Mouse (Mus musculus): ENCODE results near the gene Cldn5. TPM values are rescaled to one million over a fixed set of nuclear protein-coding genes. Genes with fewer than 3 reads are reported as not detected.

The Cldn5 gene
- polyA plus RNA-seq, 1 experiment from 2014 or later = 400 TPM

GRCm38 (mm10) chr16:18811032-18811431 is 34.4 kb downstream of the Cldn5 start:
- no peaks in the 10 kb centered on the region for H3K9me3 ChIP-seq (ENCODE audit: low read length)
- H3K9ac ChIP-seq (replicated peaks; ENCODE audit: low read depth) = no peak overlapping the region
- H3K27ac ChIP-seq (ENCODE audit: low read length) = no peak overlapping the region
- no peak for DNase-seq (ENCODE audit: low spot score)
- H3K4me3 ChIP-seq (ENCODE audit: low read depth, low read length) = peak overlapping the region; percentile 84
- peaks cover 9% of the 10 kb centered on the region; the same call in 1 of the 2 replicates for H3K36me3 ChIP-seq (ENCODE audit: insufficient read depth, low read length)
- H3K27me3 ChIP-seq (replicated peaks; ENCODE audit: insufficient read depth, low read length) = no peaks in the 10 kb centered on the region
- WGBS = 3% methylated on average over 5 of the region's 5 CpGs
- peak overlapping the region; percentile 62 for H3K4me2 ChIP-seq (replicated peaks; ENCODE audit: low read depth, low read length)
- no peak for TF ChIP-seq CTCF (IDR thresholded peaks at IDR 0.05)
- TF ChIP-seq EP300 (IDR thresholded peaks at IDR 0.05) = no peak
- H3K4me1 ChIP-seq (ENCODE audit: insufficient read depth, low read depth, low read length) = peaks cover 3% of the 10 kb centered on the region; the same call in 1 of the 2 replicates
- ATAC-seq = no peak

- DNase-seq (ENCODE audit: low spot score) = peak; percentile 99
- Histone ChIP-seq H3K27me3 (replicated peaks; ENCODE audit: insufficient read depth, low read length) (no peaks in the 10 kb centered on the region), H3K4me3 (ENCODE audit: low read depth, low read length) (peak within 1 kb of the TSS; percentile 84), H3K9me3 (ENCODE audit: low read length) (no peaks in the 10 kb centered on the region), H3K36me3 (ENCODE audit: insufficient read depth, low read length) (peaks cover 16% of the 10 kb centered on the region; the same call in 1 of the 2 replicates), H3K4me2 (replicated peaks; ENCODE audit: low read depth, low read length) (peak within 1 kb of the TSS; percentile 62), H3K27ac (ENCODE audit: low read length) (peak within 1 kb of the TSS; percentile 89), H3K9ac (replicated peaks; ENCODE audit: low read depth) (peak within 1 kb of the TSS; percentile 93), H3K4me1 (ENCODE audit: insufficient read depth, low read depth, low read length) (peaks cover 3% of the 10 kb centered on the region; the same call in 1 of the 2 replicates)
- ATAC-seq = peak; percentile 96
- WGBS = under 1% methylated on average over 42 of the region's 42 CpGs
- TF ChIP-seq CTCF (IDR thresholded peaks at IDR 0.05) = no peak
- peak; percentile 91 for TF ChIP-seq EP300 (IDR thresholded peaks at IDR 0.05)
Measured at GRCm38 (mm10) chr16:18811468-18812384, 35.1 kb downstream of the Cldn5 start, which contains the start of the genes Ufd1 and Cdc45. Gene Ufd1 (plus strand): TSS chr16:18811779. Gene Cdc45 (minus strand): TSS chr16:18811987.

- peak overlapping the region; percentile 84 for H3K4me3 ChIP-seq (ENCODE audit: low read depth, low read length)
- peak overlapping the region; percentile 62 for H3K4me2 ChIP-seq (replicated peaks; ENCODE audit: low read depth, low read length)
- WGBS = 2% methylated on average over 31 of the region's 31 CpGs
- H3K36me3 ChIP-seq (ENCODE audit: insufficient read depth, low read length) = peaks cover 17% of the 10 kb centered on the region; the same call in 1 of the 2 replicates
- H3K27me3 ChIP-seq (replicated peaks; ENCODE audit: insufficient read depth, low read length) = no peaks in the 10 kb centered on the region
- H3K27ac ChIP-seq (ENCODE audit: low read length) = peak overlapping the region; percentile 89
- H3K9me3 ChIP-seq (ENCODE audit: low read length) = no peaks in the 10 kb centered on the region
- DNase-seq (ENCODE audit: low spot score) (no peak), ATAC-seq (peak; percentile 27)
- peak overlapping the region; percentile 93 for H3K9ac ChIP-seq (replicated peaks; ENCODE audit: low read depth)
- TF ChIP-seq EP300 (IDR thresholded peaks at IDR 0.05) = no peak
- no peak for TF ChIP-seq CTCF (IDR thresholded peaks at IDR 0.05)
- H3K4me1 ChIP-seq (ENCODE audit: insufficient read depth, low read depth, low read length) = peaks cover 3% of the 10 kb centered on the region; the same call in 1 of the 2 replicates
Measured at GRCm38 (mm10) chr16:18812385-18812910, 35.8 kb downstream of the Cldn5 start.

- ATAC-seq = no peak
- H3K4me2 ChIP-seq (replicated peaks; ENCODE audit: low read depth, low read length) = no peak overlapping the region
- H3K27ac ChIP-seq (ENCODE audit: low read length) = no peak overlapping the region
- H3K4me1 ChIP-seq (ENCODE audit: insufficient read depth, low read depth, low read length) = no peaks in the 10 kb centered on the region
- TF ChIP-seq CTCF (IDR thresholded peaks at IDR 0.05) (no peak), EP300 (IDR thresholded peaks at IDR 0.05) (no peak)
- no peak overlapping the region for H3K4me3 ChIP-seq (ENCODE audit: low read depth, low read length)
- H3K27me3 ChIP-seq (replicated peaks; ENCODE audit: insufficient read depth, low read length) = no peaks in the 10 kb centered on the region
- H3K9me3 ChIP-seq (ENCODE audit: low read length) = no peaks in the 10 kb centered on the region
- no peak for DNase-seq (ENCODE audit: low spot score)
- peaks cover 73% of the 10 kb centered on the region for H3K36me3 ChIP-seq (ENCODE audit: insufficient read depth, low read length)
- H3K9ac ChIP-seq (replicated peaks; ENCODE audit: low read depth) = no peak overlapping the region
- WGBS = 75% methylated on average over 1 of the region's 1 CpGs
Measured at GRCm38 (mm10) chr16:18822356-18822755, 45.7 kb downstream of the Cldn5 start.

- no peak for ATAC-seq
- H3K4me3 ChIP-seq (ENCODE audit: low read depth, low read length) = no peak overlapping the region
- no peaks in the 10 kb centered on the region for H3K9me3 ChIP-seq (ENCODE audit: low read length)
- no peak overlapping the region for H3K27ac ChIP-seq (ENCODE audit: low read length)
- no peaks in the 10 kb centered on the region for H3K27me3 ChIP-seq (replicated peaks; ENCODE audit: insufficient read depth, low read length)
- H3K9ac ChIP-seq (replicated peaks; ENCODE audit: low read depth) = no peak overlapping the region
- WGBS = 77% methylated on average over 4 of the region's 4 CpGs
- TF ChIP-seq CTCF (IDR thresholded peaks at IDR 0.05) = no peak
- no peak for TF ChIP-seq EP300 (IDR thresholded peaks at IDR 0.05)
- H3K4me1 ChIP-seq (ENCODE audit: insufficient read depth, low read depth, low read length) = no peaks in the 10 kb centered on the region
- DNase-seq (ENCODE audit: low spot score) = no peak
- peaks cover 70% of the 10 kb centered on the region for H3K36me3 ChIP-seq (ENCODE audit: insufficient read depth, low read length)
- H3K4me2 ChIP-seq (replicated peaks; ENCODE audit: low read depth, low read length) = no peak overlapping the region
Measured at GRCm38 (mm10) chr16:18822925-18823324, 46.3 kb downstream of the Cldn5 start.

Other genes with a start within 250 kb of the Cldn5 start
- 7.6 and 7.8 TPM in 2 replicates for gene Tbx1, start 186.2 kb upstream of the Cldn5 start, polyA plus RNA-seq (2015; fragmentation: Nextera tagmentation; extraction: Ambion mirVana)
- gene Gp1bb, start 154.4 kb upstream of the Cldn5 start, polyA plus RNA-seq (2015; fragmentation: Nextera tagmentation; extraction: Ambion mirVana) = 7.9 and 8.8 TPM in 2 replicates
- 2.2 and 3.1 TPM in 2 replicates for gene Gm49601, start 150.4 kb upstream of the Cldn5 start, polyA plus RNA-seq (2015; fragmentation: Nextera tagmentation; extraction: Ambion mirVana)
- gene Sept5, start 146.9 kb upstream of the Cldn5 start, polyA plus RNA-seq (2015; fragmentation: Nextera tagmentation; extraction: Ambion mirVana) = 8.5 and 9.6 TPM in 2 replicates
- 75.4 and 81.7 TPM in 2 replicates for gene Ufd1, start 34.9 kb downstream of the Cldn5 start, polyA plus RNA-seq (2015; fragmentation: Nextera tagmentation; extraction: Ambion mirVana)
- 4.8 and 6.0 TPM in 2 replicates for gene Cdc45, start 35.1 kb downstream of the Cldn5 start, polyA plus RNA-seq (2015; fragmentation: Nextera tagmentation; extraction: Ambion mirVana)
- gene 2510002D24Rik, start 59.7 kb downstream of the Cldn5 start, polyA plus RNA-seq (2015; fragmentation: Nextera tagmentation; extraction: Ambion mirVana) = 23.7 and 28.9 TPM in 2 replicates
- gene Gm28539, start 59.7 kb downstream of the Cldn5 start, polyA plus RNA-seq (2015; fragmentation: Nextera tagmentation; extraction: Ambion mirVana) = not detected in 2 replicates
- 55.8 and 56.5 TPM in 2 replicates for gene Mrpl40, start 100.0 kb downstream of the Cldn5 start, polyA plus RNA-seq (2015; fragmentation: Nextera tagmentation; extraction: Ambion mirVana)
- 7.6 and 8.4 TPM in 2 replicates for gene Hira, start 100.2 kb downstream of the Cldn5 start, polyA plus RNA-seq (2015; fragmentation: Nextera tagmentation; extraction: Ambion mirVana)

Data from lung, postnatal 0 days (tissue).